11 mouse cellular contexts compared by ENCODE assay signal in genomic region chr13:9106992-9107858, GRCm38 (mm10). TPM values are rescaled to one million over a fixed set of nuclear protein-coding genes. Genes with fewer than 3 reads are reported as not detected.
DNase-seq lines count a peak whose midpoint lies in the region; ATAC-seq and TF ChIP-seq lines count a peak whose summit lies in the region.
"Had no signal": no experiment of that assay in that cellular context is flagged by ENCODE, and none has a peak within 500 bp of the region (broad histone marks: within the 10 kb centered on the region; RNA-seq: fewer than 3 reads in every experiment).

No protein-coding gene starts in this region.

- H3K27me3 ChIP-seq in kidney, embryonic 16.5 days (ENCODE audit: insufficient read depth, low read length): no peaks in the 10 kb centered on the region
- H3K27me3 ChIP-seq in liver, adult 2 months (ENCODE audit: control insufficient read depth, insufficient read depth, low read length): no peaks in the 10 kb centered on the region
- H3K27me3 ChIP-seq in small intestine, adult 2 months (ENCODE audit: control insufficient read depth, insufficient read depth, low read length): no peaks in the 10 kb centered on the region
- no peaks in the 10 kb centered on the region for H3K27me3 ChIP-seq in forebrain, embryonic 16.5 days (replicated peaks; ENCODE audit: control insufficient read depth, insufficient read depth, low read length)

- H3K4me2 ChIP-seq in kidney, embryonic 16.5 days (replicated peaks; ENCODE audit: low read depth, low read length): no peak overlapping the region
- no peak overlapping the region for H3K4me2 ChIP-seq in forebrain, embryonic 16.5 days (ENCODE audit: low read length)
- H3K4me2 ChIP-seq: hindbrain, embryonic 14.5 days had no signal

- ATAC-seq in kidney, embryonic 16.5 days (ENCODE audit: low FRiP score, low TSS enrichment): peak; percentile 65
- ATAC-seq in forebrain, embryonic 16.5 days: no peak

- no peak for TF ChIP-seq CTCF in bone marrow, adult 2 months (IDR thresholded peaks at IDR 0.05; ENCODE audit: control insufficient read depth, insufficient read depth, low read length)
- no peak for TF ChIP-seq CTCF in liver, adult 2 months (IDR thresholded peaks at IDR 0.05; ENCODE audit: low read depth, low read length)
- no peak for TF ChIP-seq CTCF in small intestine, adult 2 months (IDR thresholded peaks at IDR 0.05; ENCODE audit: extremely low read depth, insufficient read length, insufficient replicate concordance, low read depth, low read length)
- no peak for TF ChIP-seq CTCF in left cerebral cortex, adult 2 months (IDR thresholded peaks at IDR 0.05)

- H3K4me1 ChIP-seq in kidney, embryonic 16.5 days (ENCODE audit: insufficient read depth, low read length): peaks cover 5% of the 10 kb centered on the region; the same call in 1 of the 2 replicates
- H3K4me1 ChIP-seq in bone marrow, adult 2 months (ENCODE audit: control insufficient read depth, insufficient read depth, low read length): peaks cover 5% of the 10 kb centered on the region
- peaks cover 31% of the 10 kb centered on the region for H3K4me1 ChIP-seq in liver, adult 2 months (ENCODE audit: control insufficient read depth, insufficient read depth, low read length)
- H3K4me1 ChIP-seq in small intestine, adult 2 months (ENCODE audit: control insufficient read depth, insufficient read depth, insufficient read length, low read length): peaks cover 10% of the 10 kb centered on the region; the same call in 1 of the 2 replicates
- H3K4me1 ChIP-seq in forebrain, embryonic 16.5 days (replicated peaks; ENCODE audit: control insufficient read depth, insufficient read depth, low read length): no peaks in the 10 kb centered on the region; the same call in 1 of the 2 replicates

- H3K27ac ChIP-seq in kidney, embryonic 16.5 days (ENCODE audit: low read length): no peak overlapping the region
- peak overlapping the region; percentile 79; the same call in 1 of the 2 replicates for H3K27ac ChIP-seq in bone marrow, adult 2 months (ENCODE audit: control insufficient read depth, insufficient read depth, low read depth, low read length, poor library complexity)
- peak overlapping the region; percentile 75 for H3K27ac ChIP-seq in liver, adult 2 months (replicated peaks; ENCODE audit: insufficient read depth, low read depth, low read length)
- H3K27ac ChIP-seq in small intestine, adult 2 months (ENCODE audit: insufficient read depth, low read depth, low read length): peak overlapping the region; percentile 74
- no peak overlapping the region for H3K27ac ChIP-seq in forebrain, embryonic 16.5 days (ENCODE audit: low read length)
- no peak overlapping the region for H3K27ac ChIP-seq in left cerebral cortex, adult 2 months
- H3K27ac ChIP-seq: embryonic facial prominence, embryonic 10.5 days; hindbrain, embryonic 14.5 days had no signal

- H3K9me3 ChIP-seq in kidney, embryonic 16.5 days (ENCODE audit: low read length): no peaks in the 10 kb centered on the region
- no peaks in the 10 kb centered on the region for H3K9me3 ChIP-seq in forebrain, embryonic 16.5 days (ENCODE audit: control insufficient read depth, low read length)
- H3K9me3 ChIP-seq: embryonic facial prominence, embryonic 10.5 days had no signal

- H3K9ac ChIP-seq in kidney, embryonic 16.5 days (replicated peaks; ENCODE audit: low read length): no peak overlapping the region
- 0 out of 2 replicates have a peak overlapping the region, but pooled peaks have one; percentile 19 for H3K9ac ChIP-seq in liver, adult 2 months (ENCODE audit: low read depth, low read length)
- no peak overlapping the region for H3K9ac ChIP-seq in forebrain, embryonic 16.5 days (replicated peaks; ENCODE audit: low read depth, low read length)
- H3K9ac ChIP-seq: hindbrain, embryonic 14.5 days had no signal

- no peaks in the 10 kb centered on the region for H3K36me3 ChIP-seq in kidney, embryonic 16.5 days (ENCODE audit: insufficient read depth, low read length)
- H3K36me3 ChIP-seq in liver, adult 2 months (ENCODE audit: control insufficient read depth, insufficient read depth, low read length): 0 out of 2 replicates have a peak, but pooled peaks cover 3% of the 10 kb centered on the region
- H3K36me3 ChIP-seq in small intestine, adult 2 months (ENCODE audit: control insufficient read depth, insufficient read depth, low read length): peaks cover 18% of the 10 kb centered on the region
- H3K36me3 ChIP-seq in forebrain, embryonic 16.5 days (ENCODE audit: control insufficient read depth, insufficient read depth): no peaks in the 10 kb centered on the region

- WGBS in kidney, embryonic 16.5 days: 68% methylated on average over 2 of the region's 2 CpGs
- WGBS in bone marrow, adult 2 months: 31% methylated on average over 2 of the region's 2 CpGs
- WGBS in liver, adult 2 months: 8% methylated on average over 2 of the region's 2 CpGs
- WGBS in small intestine, adult 2 months: 31% methylated on average over 2 of the region's 2 CpGs
- WGBS in forebrain, embryonic 16.5 days: 88% methylated on average over 2 of the region's 2 CpGs

- DNase-seq in kidney, postnatal 14 days: no peak
- DNase-seq in liver, adult 2 months (ENCODE audit: extremely low read depth, low read depth, low spot score): peak; percentile 89
- DNase-seq in adrenal gland, adult 2 months: no peak
- DNase-seq in left cerebral cortex, adult 2 months (ENCODE audit: extremely low spot score in 1 of 2, low spot score in 2 of 2): no peak
- DNase-seq: midbrain, embryonic 14.5 days had no signal

- no peak overlapping the region for H3K4me3 ChIP-seq in kidney, embryonic 16.5 days (ENCODE audit: low read length)
- no peak overlapping the region for H3K4me3 ChIP-seq in bone marrow, adult 2 months (replicated peaks; ENCODE audit: control insufficient read depth, low read depth, low read length)
- H3K4me3 ChIP-seq in liver, adult 2 months (ENCODE audit: insufficient read depth, low read depth, low read length): no peak overlapping the region
- H3K4me3 ChIP-seq in small intestine, adult 2 months (ENCODE audit: low read depth, low read length): no peak overlapping the region
- no peak overlapping the region for H3K4me3 ChIP-seq in forebrain, embryonic 16.5 days (replicated peaks; ENCODE audit: low read length)
- no peak overlapping the region for H3K4me3 ChIP-seq in left cerebral cortex, adult 2 months
- H3K4me3 ChIP-seq: embryonic facial prominence, embryonic 10.5 days had no signal

- TF ChIP-seq POLR2A in bone marrow, adult 2 months (IDR thresholded peaks at IDR 0.05; ENCODE audit: borderline replicate concordance, control insufficient read depth, low read depth, low read length): no peak
- no peak for TF ChIP-seq POLR2A in liver, adult 2 months (IDR thresholded peaks at IDR 0.05; ENCODE audit: extremely low read depth, insufficient read depth, low read length)
- TF ChIP-seq POLR2A in small intestine, adult 2 months (IDR thresholded peaks at IDR 0.05; ENCODE audit: low read depth, low read length): no peak

- H3K79me2 ChIP-seq in liver, adult 2 months (ENCODE audit: control insufficient read depth, insufficient read depth, low read length): peaks cover 25% of the 10 kb centered on the region

- intact Hi-C loops in left cerebral cortex, adult 2 months (cut with DNase I): no loop called here

RNA-seq across cellular contexts. Expression of gene Larp4b, which starts 13.5 kb away (rescaled TPM):
- 32.3 and 36.3 TPM in 2 replicates for polyA plus RNA-seq in kidney, embryonic 16.5 days (2015; fragmentation: Nextera tagmentation; extraction: Ambion mirVana)
- polyA plus RNA-seq in bone marrow, adult 2 months (2011; ENCODE audit: insufficient read depth, insufficient read length, low replicate concordance, missing spikeins): 27.8 and 39.2 TPM in 2 replicates
- total RNA-seq in liver, adult 2 months (2014; rRNA removed): 34.2 TPM in 2 replicates
- polyA plus RNA-seq in liver, adult 2 months (2012; rRNA removed): 18.1 and 20.4 TPM in 2 replicates
- 8.5 and 18.1 TPM in 2 replicates for polyA plus RNA-seq in small intestine, adult 2 months (2012; rRNA removed)
- total RNA-seq in adrenal gland, adult 2 months (2021): 10 to 100 TPM; 49.1 to 72.2 TPM
- polyA plus RNA-seq in adrenal gland, adult 2 months (2012; rRNA removed): 14.2 and 19.8 TPM in 2 replicates
- polyA plus RNA-seq in forebrain, embryonic 16.5 days (2015; fragmentation: Nextera tagmentation; extraction: Ambion mirVana): 42.4 and 46.2 TPM in 2 replicates
- total RNA-seq in left cerebral cortex, adult 2 months (2021): 10 to 100 TPM; 70.5 to 76.6 TPM

Comparison
In these comparisons a context has a peak if more than half of its experiments do, and no peak if none do; other contexts are left out.
1. H3K27ac ChIP-seq: peak in bone marrow, adult 2 months (single experiment), liver, adult 2 months (single experiment) and small intestine, adult 2 months (single experiment); none in kidney, embryonic 16.5 days (single experiment), forebrain, embryonic 16.5 days (single experiment) and left cerebral cortex, adult 2 months (single experiment).